In genomic region chr3:140494134-140494533, GRCm38 (mm10) we compare ENCODE assay signal across 13 mouse cellular contexts.
"Had no signal": no experiment of that assay in that cellular context is flagged by ENCODE, and none has a peak within 500 bp of the region (broad histone marks: within the 10 kb centered on the region; RNA-seq: fewer than 3 reads in every experiment).

No protein-coding gene starts in this region.

- H3K4me3 ChIP-seq: kidney, embryonic 15.5 days; limb, embryonic 13.5 days; liver, embryonic 15.5 days; megakaryocyte, embryonic 14.5 days; midbrain, embryonic 13.5 days had no signal

- H3K9ac ChIP-seq: kidney, embryonic 15.5 days; limb, embryonic 13.5 days; liver, embryonic 15.5 days; midbrain, embryonic 13.5 days had no signal

- ATAC-seq: midbrain, embryonic 13.5 days had no signal

- DNase-seq: kidney, adult 11 months; kidney, postnatal 25 days; lung, adult 2 months; lung, postnatal 10 days; right cerebral cortex, postnatal 14 days; thymus, postnatal 36 days had no signal

- H3K4me2 ChIP-seq: kidney, embryonic 15.5 days; limb, embryonic 13.5 days; liver, embryonic 11.5 days; liver, embryonic 15.5 days; midbrain, embryonic 13.5 days had no signal

- H3K4me1 ChIP-seq: kidney, embryonic 15.5 days; limb, embryonic 13.5 days; liver, embryonic 15.5 days; megakaryocyte, embryonic 14.5 days; midbrain, embryonic 13.5 days had no signal

- H3K27me3 ChIP-seq: kidney, embryonic 15.5 days; limb, embryonic 13.5 days; liver, embryonic 15.5 days; megakaryocyte, embryonic 14.5 days; midbrain, embryonic 13.5 days had no signal

- H3K36me3 ChIP-seq: kidney, embryonic 15.5 days; limb, embryonic 13.5 days; liver, embryonic 15.5 days; midbrain, embryonic 13.5 days had no signal

- H3K27ac ChIP-seq: kidney, embryonic 15.5 days; limb, embryonic 13.5 days; liver, embryonic 15.5 days; macrophage; midbrain, embryonic 13.5 days had no signal

- H3K9me3 ChIP-seq: kidney, embryonic 15.5 days; limb, embryonic 13.5 days; liver, embryonic 15.5 days; megakaryocyte, embryonic 14.5 days; midbrain, embryonic 13.5 days had no signal
